Mouse (Mus musculus): Measurements from ENCODE around the gene Serpina6.

Gene Serpina6

GRCm38 (mm10) chr12:103655123-103656044 is 1.6 kb downstream of the Serpina6 start:
- DNase-seq, result no peak

DNA sequence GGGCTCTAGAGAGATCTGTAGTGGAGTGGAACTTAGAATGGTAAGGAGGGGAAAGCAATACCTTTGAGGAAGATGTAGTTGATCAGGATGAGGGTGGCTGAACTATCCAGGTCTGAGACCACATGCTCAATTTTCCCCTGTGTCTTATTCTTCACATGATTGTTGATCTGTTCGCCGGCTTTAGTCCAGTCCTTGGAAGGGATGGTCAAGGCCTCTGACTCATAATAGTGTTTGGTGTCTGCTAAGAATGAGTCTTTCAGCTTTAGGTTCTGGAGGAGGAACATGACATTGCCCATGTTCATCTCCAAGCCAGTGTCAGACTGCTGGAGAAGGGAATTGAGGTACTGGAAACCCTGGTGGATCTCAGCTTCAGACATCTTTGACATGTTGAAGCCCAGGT is 3.2 kb downstream of the Serpina6 start:
- no peak for DNase-seq

DNA sequence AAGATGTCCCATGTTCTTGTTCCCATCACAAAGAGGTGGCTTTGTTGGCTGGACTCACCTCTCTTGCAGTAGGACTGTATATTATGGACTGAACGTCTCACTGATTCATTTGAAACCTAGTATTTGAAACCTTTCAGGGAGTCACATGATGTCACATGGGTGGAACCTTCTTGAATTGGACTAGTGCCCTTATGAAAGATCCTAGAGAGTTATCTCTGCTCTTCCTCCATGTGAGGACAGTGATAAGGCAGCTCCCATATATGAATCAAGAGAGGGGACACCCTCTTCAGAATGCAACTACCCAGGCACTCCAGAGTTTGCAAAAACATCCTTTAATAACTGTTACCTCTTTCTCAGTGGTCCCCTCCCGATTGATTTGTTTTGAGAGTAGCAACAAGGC is 10.7 kb downstream of the Serpina6 start:
- no peak for DNase-seq

- DNase-seq, result no peak
These were observed 12.4 kb downstream of the Serpina6 start for GRCm38 (mm10) chr12:103644601-103645000.

DNA sequence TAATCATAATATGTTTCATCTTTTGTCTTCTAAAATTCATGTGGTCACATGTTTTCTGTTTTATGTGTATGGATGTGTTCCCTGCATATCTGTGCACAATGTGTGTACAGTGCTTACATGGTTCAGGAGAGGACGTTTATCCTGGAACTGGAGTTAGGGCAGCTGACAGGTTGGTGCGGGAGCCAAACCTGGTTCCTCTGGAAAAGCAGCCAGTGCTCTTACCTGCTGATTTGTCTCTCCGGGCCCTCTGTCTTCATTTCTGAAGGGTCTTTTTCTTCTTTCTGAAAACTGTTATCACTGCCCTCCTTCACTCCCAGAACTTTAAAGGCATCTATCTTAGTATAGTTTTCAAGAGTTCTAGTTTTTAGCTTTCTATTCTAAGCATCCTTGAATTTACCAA is 13.2 kb downstream of the Serpina6 start:
- DNase-seq, result no peak

DNA sequence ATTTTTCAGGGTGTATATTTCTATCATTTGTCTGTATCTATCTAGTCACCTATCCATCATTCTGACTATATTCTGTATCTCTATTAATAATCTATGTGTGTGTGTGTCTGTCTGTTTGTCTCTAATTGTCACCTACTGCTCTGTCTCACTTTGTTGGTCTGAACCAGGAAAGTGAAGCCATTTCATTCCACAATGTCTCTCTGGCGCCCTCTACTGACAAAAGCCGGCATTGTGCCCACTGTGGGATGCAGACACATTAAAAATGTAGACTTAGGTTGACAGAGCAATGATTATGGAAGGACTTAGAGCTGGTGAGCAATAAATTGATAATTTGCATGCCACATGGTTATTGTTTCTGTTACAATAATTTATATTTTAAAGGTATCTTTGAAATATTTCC is 13.7 kb downstream of the Serpina6 start:
- peak; percentile 29 for DNase-seq

- no peak for DNase-seq
These were observed 21.2 kb downstream of the Serpina6 start for GRCm38 (mm10) chr12:103635846-103636245.

DNA sequence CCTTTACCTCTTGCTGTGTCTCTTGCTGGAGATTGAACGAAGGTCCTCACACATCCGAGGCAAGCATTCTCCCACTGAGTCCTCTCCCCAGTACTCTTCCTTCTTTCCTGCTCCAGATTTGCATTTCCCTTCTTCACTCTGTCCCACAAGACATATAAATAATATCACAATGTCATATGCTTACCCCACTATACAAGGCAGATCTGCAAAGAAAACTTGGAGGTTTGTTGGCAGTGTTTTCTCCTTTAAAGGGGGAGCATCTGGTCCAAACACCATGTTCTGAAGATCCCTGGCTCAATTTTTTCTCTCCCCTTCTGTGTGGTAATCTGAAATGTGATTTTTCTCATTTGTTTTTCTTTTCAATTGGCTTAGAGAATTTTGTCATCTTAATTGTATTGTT is 22.6 kb downstream of the Serpina6 start:
- DNase-seq, result no peak

DNA sequence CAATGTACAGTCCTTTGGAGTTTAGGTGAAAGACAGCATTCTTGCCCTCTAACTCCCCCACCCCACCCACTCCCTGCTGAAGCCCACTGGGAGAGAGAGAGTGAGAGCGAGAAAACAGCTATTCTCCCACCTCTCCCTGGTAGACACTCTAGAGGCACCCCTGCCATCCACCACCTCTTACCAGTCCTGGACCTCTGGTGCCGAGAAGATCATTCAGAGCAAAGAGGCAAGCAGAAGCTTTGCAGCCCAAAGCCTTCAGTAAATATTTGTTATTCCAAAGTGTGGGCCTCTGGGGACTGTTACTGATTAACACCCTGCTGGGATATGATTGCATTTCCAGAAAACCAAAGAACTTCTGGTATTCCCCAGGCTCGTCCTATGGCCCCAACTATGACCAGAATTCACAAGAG is 25.8 kb downstream of the Serpina6 start, which contains the start of gene Serpina10:
Gene Serpina10, minus strand, starts transcription at position 242 of the 410 bp plus-strand sequence.
- no peak for DNase-seq

GRCm38 (mm10) chr12:103616860-103617261 is 40.2 kb downstream of the Serpina6 start:
- DNase-seq, result no peak

DNA sequence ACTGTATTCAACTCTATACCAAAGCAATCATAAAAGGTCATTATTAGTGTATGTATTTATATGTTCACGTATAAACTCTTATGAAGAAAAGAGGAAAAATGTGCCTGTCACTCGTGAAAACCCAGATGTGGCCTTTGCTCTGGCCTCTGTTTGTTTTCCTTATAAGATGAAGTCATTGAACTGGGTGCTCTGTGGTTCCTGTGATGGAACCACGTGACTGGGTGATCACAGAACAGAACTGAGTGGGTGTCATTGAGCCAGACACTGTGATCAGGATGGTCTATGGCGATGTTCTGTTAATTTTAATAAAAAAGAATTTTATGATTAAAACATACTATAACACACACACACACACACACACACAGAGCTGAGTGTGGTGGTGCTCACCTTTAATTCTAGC is 41.3 kb downstream of the Serpina6 start:
- no peak for DNase-seq

DNA sequence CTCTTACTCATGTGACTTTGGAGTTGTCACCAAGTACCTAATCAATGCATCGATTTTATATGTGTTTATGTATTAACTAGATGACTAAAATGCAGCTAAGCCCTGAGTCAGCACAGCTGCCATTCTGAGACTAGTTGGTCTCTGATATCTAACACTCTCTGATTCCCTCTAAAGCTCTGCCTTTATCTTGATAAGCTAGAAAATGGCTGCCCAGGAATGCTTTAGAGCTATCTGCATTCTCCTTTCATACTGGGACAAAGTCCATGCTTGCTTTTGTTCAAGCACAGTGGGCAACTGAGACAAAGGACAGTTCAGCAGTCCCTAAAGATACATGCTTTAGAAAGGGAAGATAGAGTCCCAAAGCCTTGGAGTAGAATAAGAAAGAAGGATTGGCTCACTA is 41.9 kb downstream of the Serpina6 start:
- DNase-seq, result no peak

GRCm38 (mm10) chr12:103601839-103602238 is 55.2 kb downstream of the Serpina6 start:
- no peak for DNase-seq

DNA sequence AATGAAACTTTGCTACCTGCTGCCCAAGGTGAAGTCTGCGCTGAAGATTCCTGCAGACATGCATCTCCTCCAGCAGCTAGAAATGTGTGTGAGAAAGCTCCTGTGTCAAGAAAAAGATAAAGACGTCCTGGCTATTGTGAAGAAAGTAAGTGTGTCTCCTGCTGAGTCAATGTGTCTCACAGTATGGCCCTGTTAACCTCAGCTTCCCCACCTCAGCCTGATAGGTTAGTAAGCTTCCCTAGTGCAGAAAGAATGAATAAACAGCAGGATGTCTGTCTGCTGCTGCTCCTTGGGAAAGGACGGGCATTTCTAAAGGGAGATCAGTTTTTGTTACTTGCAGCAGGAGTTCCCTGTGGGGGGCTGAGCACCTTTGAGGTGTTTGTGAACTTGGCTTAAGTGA is 56.6 kb downstream of the Serpina6 start:
- DNase-seq, result no peak

- no peak for DNase-seq
These were observed 58.6 kb downstream of the Serpina6 start for GRCm38 (mm10) chr12:103598411-103598810.

Measured in cerebellum, adult 11 months (tissue).